Mouse (Mus musculus): ENCODE measurements around the gene Ubtf. TPM values are rescaled to one million over a fixed set of nuclear protein-coding genes. Genes with fewer than 3 reads are reported as not detected.

Ubtf gene
- 70.3 and 72.4 TPM in 2 replicates for polyA plus RNA-seq (2015; fragmentation: Nextera tagmentation; extraction: Ambion mirVana)

DNA sequence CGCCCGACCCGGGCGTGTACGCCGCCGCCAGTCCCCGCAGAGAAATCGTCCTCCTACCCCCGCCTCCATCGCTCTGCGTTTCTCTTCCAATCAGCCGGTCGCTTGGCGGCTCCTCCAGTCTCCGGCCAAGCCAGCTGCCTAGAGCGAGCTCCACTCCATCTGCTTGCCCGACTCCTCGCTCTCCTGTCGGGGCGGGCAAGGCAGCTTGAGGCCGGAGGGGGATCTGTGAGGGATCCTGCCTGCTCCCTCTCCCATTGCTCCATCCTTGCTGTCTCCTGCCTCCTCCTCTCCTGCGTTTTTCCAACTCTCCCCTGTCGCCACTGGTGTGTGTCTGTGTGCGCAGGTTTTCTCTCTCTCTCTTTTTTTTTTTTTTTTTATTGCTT, at the start of gene Ubtf:
TSS of gene Ubtf (minus strand) at position 333 of the 383 bp plus-strand sequence.

DNA sequence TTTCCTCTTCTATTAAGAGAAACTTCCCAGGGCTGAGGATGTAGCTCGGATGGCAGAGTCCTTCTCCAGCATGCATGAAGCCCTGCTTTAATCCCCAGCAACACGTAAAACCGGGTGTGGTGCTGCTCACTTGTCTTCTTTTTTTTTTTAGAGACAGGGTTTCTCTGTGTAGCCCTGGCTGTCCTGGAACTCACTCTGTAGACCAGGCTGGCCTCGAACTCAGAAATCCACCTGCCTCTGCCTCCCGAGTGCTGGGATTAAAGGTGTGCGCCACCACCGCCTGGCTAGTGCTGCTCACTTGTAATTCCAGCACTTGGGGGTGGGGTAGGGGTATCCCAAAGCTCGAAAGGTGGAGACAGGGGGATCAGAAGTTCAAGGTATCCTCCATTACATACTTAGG, 46.6 kb upstream of the Ubtf start, which contains the start of gene Slc4a1:
TSS of gene Slc4a1 (minus strand) at position 101 of the 400 bp plus-strand sequence.

DNA sequence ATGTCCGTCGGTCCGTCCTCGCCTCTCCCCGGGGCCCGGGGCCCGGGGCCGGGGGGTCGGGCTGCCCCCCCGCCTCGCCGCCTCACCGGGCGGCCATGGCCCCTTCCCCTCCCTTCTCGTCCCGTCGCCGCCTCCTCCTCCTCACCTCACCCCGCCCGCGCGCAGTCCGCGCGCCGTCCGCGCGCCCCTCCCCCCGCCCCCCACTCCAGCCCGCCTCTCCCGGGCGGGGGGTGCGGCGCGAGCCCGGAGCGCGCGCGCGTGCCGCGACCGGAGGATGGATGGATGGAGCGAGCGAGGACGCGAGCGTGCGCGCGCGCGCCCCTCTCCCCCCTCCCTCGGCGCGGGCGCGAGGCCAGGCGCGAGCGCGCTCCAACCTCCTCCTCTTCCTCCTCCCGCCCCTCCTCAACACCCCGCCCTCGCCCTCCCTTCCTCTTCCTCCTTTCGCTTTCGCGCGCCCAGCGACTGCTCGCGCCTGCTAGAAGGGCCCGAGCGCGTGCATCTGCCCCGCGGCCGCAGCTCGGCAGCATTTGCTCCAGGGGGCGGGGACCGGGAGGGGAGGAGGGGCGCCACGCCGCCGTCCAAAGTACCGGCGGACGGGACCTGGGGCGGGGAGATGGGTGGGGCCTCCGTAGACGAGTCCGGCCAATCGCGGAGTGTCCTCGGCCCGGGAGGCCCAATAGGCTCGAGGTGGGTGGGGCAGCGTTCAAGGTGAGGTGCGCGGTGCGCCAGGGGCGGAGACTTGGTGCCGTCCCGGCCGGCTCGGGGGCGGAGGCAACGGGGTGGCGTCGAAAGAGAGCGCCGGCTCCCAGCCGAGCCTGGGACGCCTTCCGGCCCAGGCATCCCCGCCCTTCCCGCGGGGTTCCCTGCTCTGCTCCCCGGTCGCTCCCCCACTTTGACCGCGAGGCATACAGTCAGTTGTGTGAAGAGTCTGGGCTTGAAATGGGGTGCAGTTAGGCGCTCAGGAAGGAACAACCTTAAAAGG, 22.8 kb downstream of the Ubtf start, which contains the start of gene Atxn7l3:
TSS of gene Atxn7l3 (minus strand) at position 141 of the 982 bp plus-strand sequence.

DNA sequence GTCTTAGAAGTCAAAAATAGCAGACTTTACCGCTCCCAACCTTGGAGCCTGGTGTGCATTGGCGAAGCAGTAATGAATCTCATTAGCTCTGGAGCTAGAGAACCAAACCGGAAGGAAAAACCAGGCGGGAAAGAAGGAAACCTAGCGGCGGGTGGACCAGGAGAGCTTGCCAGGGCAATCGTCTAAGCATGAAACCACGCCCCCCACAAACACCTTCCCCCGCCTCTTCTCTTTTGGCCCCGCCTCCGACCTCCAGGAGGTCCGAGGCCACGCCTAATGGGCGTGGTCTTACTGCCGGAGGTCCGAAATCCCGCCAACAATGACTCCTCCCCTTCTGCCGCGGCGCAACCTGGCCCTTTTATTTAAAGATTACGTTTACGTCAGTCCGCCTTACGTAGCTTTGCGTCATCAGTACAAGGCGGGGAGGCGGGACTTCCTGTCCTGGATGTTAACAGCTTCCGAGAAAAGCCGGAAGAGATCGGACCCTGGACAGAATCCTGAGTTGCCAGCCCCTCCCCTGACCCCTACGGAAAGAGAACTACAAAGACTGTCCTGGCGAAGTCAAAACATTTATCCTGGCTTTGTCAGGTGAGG, 34.9 kb downstream of the Ubtf start, which contains the start of gene Tmub2:
TSS of gene Tmub2 (plus strand) at position 431 of the 594 bp plus-strand sequence.

DNA sequence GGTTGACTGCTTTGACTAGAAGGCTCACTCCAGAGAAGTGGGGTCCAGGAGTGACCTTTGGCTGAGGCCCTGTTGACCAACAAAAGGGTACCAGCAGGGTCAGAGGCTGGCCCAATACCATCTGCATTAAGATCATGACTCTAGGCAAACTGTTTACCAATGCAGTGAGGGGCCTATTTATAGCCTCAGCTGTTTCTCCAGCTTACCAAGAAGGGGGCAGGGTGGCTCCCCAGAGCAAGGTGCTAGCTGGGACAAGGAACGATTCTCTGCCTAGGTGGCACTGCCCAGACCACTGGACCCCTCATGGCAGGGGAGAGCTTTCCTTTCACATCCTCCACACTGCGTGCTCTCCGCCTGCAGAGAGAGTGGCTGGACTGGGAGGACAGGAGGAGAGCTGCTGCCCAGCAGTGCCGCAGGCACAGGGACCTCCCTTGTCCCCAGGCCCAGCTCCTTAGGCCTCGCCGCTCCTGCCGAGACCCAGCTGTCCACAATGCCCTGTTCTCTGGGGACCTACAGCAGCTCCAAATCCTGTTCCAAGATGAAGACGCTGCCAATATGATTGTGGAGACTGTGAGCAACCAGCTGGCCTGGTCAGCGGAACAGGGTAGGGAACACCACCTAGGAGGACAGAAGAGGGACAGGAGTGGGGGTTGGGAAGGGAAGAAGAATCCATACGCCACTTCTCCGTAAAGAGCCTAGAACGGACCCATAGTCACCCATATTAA, 50.9 kb downstream of the Ubtf start, which contains the start of gene Asb16:
TSS of gene Asb16 (plus strand) at position 224 of the 725 bp plus-strand sequence.

Other genes starting within 250 kb of the Ubtf start
- 31.5 and 37.0 TPM in 2 replicates for gene Mpp2, start 231.2 kb downstream of the Ubtf start, polyA plus RNA-seq (2015; fragmentation: Nextera tagmentation; extraction: Ambion mirVana)
- not detected in 2 replicates for gene Ppy, start 218.4 kb downstream of the Ubtf start, polyA plus RNA-seq (2015; fragmentation: Nextera tagmentation; extraction: Ambion mirVana)
- 0.62 and 0.98 TPM in 2 replicates for gene Pyy, start 211.9 kb downstream of the Ubtf start, polyA plus RNA-seq (2015; fragmentation: Nextera tagmentation; extraction: Ambion mirVana)
- gene Nags, start 174.2 kb downstream of the Ubtf start, polyA plus RNA-seq (2015; fragmentation: Nextera tagmentation; extraction: Ambion mirVana) = not detected in 2 replicates
- 42.7 and 43.3 TPM in 2 replicates for gene Tmem101, start 163.3 kb downstream of the Ubtf start, polyA plus RNA-seq (2015; fragmentation: Nextera tagmentation; extraction: Ambion mirVana)
- 136 and 156 TPM in 2 replicates for gene Lsm12, start 134.4 kb downstream of the Ubtf start, polyA plus RNA-seq (2015; fragmentation: Nextera tagmentation; extraction: Ambion mirVana)
- 51.6 and 52.5 TPM in 2 replicates for gene G6pc3, start 130.1 kb downstream of the Ubtf start, polyA plus RNA-seq (2015; fragmentation: Nextera tagmentation; extraction: Ambion mirVana)
- 60.3 and 69.2 TPM in 2 replicates for gene Hdac5, start 89.6 kb downstream of the Ubtf start, polyA plus RNA-seq (2015; fragmentation: Nextera tagmentation; extraction: Ambion mirVana)
- 0.92 and 1.2 TPM in 2 replicates for gene BC030867, start 70.9 kb downstream of the Ubtf start, polyA plus RNA-seq (2015; fragmentation: Nextera tagmentation; extraction: Ambion mirVana)
- 0.55 and 0.71 TPM in 2 replicates for gene Asb16, start 51.0 kb downstream of the Ubtf start, polyA plus RNA-seq (2015; fragmentation: Nextera tagmentation; extraction: Ambion mirVana)
- gene Tmub2, start 34.8 kb downstream of the Ubtf start, polyA plus RNA-seq (2015; fragmentation: Nextera tagmentation; extraction: Ambion mirVana) = 69.9 and 75.7 TPM in 2 replicates
- 29.2 and 32.9 TPM in 2 replicates for gene Atxn7l3, start 23.1 kb downstream of the Ubtf start, polyA plus RNA-seq (2015; fragmentation: Nextera tagmentation; extraction: Ambion mirVana)
- 0.32 and 0.57 TPM in 2 replicates for gene Slc4a1, start 46.5 kb upstream of the Ubtf start, polyA plus RNA-seq (2015; fragmentation: Nextera tagmentation; extraction: Ambion mirVana)
- 125 and 137 TPM in 2 replicates for gene Rundc3a, start 73.7 kb upstream of the Ubtf start, polyA plus RNA-seq (2015; fragmentation: Nextera tagmentation; extraction: Ambion mirVana)
- gene Slc25a39, start 88.2 kb upstream of the Ubtf start, polyA plus RNA-seq (2015; fragmentation: Nextera tagmentation; extraction: Ambion mirVana) = 168 and 172 TPM in 2 replicates
- 115 and 118 TPM in 2 replicates for gene Grn, start 110.6 kb upstream of the Ubtf start, polyA plus RNA-seq (2015; fragmentation: Nextera tagmentation; extraction: Ambion mirVana)
- gene Fam171a2, start 127.9 kb upstream of the Ubtf start, polyA plus RNA-seq (2015; fragmentation: Nextera tagmentation; extraction: Ambion mirVana) = 29.9 and 35.7 TPM in 2 replicates
- gene Itga2b, start 150.4 kb upstream of the Ubtf start, polyA plus RNA-seq (2015; fragmentation: Nextera tagmentation; extraction: Ambion mirVana) = 11.8 and 12.6 TPM in 2 replicates
- 43.7 and 50.5 TPM in 2 replicates for gene Gpatch8, start 236.7 kb upstream of the Ubtf start, polyA plus RNA-seq (2015; fragmentation: Nextera tagmentation; extraction: Ambion mirVana)

Data from neural tube, postnatal 0 days (tissue).